Mouse (Mus musculus): Measurements from ENCODE around the gene St7.

Gene St7

GRCm38 (mm10) chr6:17947130-17947831, 254.5 kb downstream of the St7 start:
- no peak for DNase-seq (ENCODE audit: low spot score)

- DNase-seq (ENCODE audit: low spot score) = no peak
Observed at GRCm38 (mm10) chr6:17949103-17949502, 256.4 kb downstream of the St7 start.

- DNase-seq (ENCODE audit: low spot score) = no peak
Observed at GRCm38 (mm10) chr6:17951779-17952178, 259.0 kb downstream of the St7 start.

GRCm38 (mm10) chr6:17963455-17963854, 270.7 kb downstream of the St7 start:
- no peak for DNase-seq (ENCODE audit: low spot score)

- no peak for DNase-seq (ENCODE audit: low spot score)
Observed at GRCm38 (mm10) chr6:17968467-17969144, 275.9 kb downstream of the St7 start.

GRCm38 (mm10) chr6:17969815-17970214, 277.1 kb downstream of the St7 start:
- DNase-seq (ENCODE audit: low spot score) = no peak

- DNase-seq (ENCODE audit: low spot score) = no peak
Observed at GRCm38 (mm10) chr6:17971393-17971792, 278.7 kb downstream of the St7 start.

- DNase-seq (ENCODE audit: low spot score) = no peak
Observed at GRCm38 (mm10) chr6:17974416-17974815, 281.7 kb downstream of the St7 start.

- no peak for DNase-seq (ENCODE audit: low spot score)
Observed at GRCm38 (mm10) chr6:17977165-17977564, 284.4 kb downstream of the St7 start.

- no peak for DNase-seq (ENCODE audit: low spot score)
Observed at GRCm38 (mm10) chr6:17978324-17978723, 285.6 kb downstream of the St7 start.

GRCm38 (mm10) chr6:17978881-17979280, 286.1 kb downstream of the St7 start:
- no peak for DNase-seq (ENCODE audit: low spot score)

- DNase-seq (ENCODE audit: low spot score) = no peak
Observed at GRCm38 (mm10) chr6:17979361-17979760, 286.6 kb downstream of the St7 start.

GRCm38 (mm10) chr6:17990173-17991028, 297.7 kb downstream of the St7 start:
- no peak for DNase-seq (ENCODE audit: low spot score)

GRCm38 (mm10) chr6:17991625-17992024, 298.9 kb downstream of the St7 start:
- DNase-seq (ENCODE audit: low spot score) = no peak
